Mouse (Mus musculus) midbrain, embryonic 11.5 days (tissue): ENCODE measurements around the gene Sync. TPM values are rescaled to one million over a fixed set of nuclear protein-coding genes. Genes with fewer than 3 reads are reported as not detected.
A peak's percentile ranks its signal among the peaks of the same experiment; 100 is the strongest.

Experiments
- ATAC-seq: fragments of 200-750 bp; cut with Nextera tagmentation; 2 replicates; pipeline ENCODE4 v1.8.0; 2017; ENCODE audit warnings: moderate TSS enrichment, moderate library complexity; ENCODE audit not compliant: low FRiP score
- DNase-seq: peaks from one replicate; pipeline ENCODE4 v3.0.0; 2015; ENCODE audit warnings: low spot score; ENCODE audit errors: missing footprints
- H3K27ac ChIP-seq: fragments of 300-500 bp; sonication (generic); 2 replicates; pipeline ENCODE4 v1.5.1; 2014; ENCODE audit warnings: low read depth, low read length
- H3K27me3 ChIP-seq: fragments of 300-500 bp; sonication (generic); 2 replicates; pipeline ENCODE4 v1.6.1; 2014; ENCODE audit warnings: mild to moderate bottlenecking, low read length, moderate library complexity, mixed read lengths; ENCODE audit not compliant: control insufficient read depth, insufficient read depth
- H3K36me3 ChIP-seq: fragments of 300-500 bp; sonication (generic); 2 replicates; pipeline ENCODE4 v1.6.1; 2014; ENCODE audit warnings: mild to moderate bottlenecking, low read length, moderate library complexity, mixed read lengths; ENCODE audit not compliant: control insufficient read depth, insufficient read depth
- H3K4me1 ChIP-seq: fragments of 300-500 bp; sonication (generic); 2 replicates; pipeline ENCODE4 v1.6.1; 2014; ENCODE audit warnings: low read length; ENCODE audit not compliant: control insufficient read depth, insufficient read depth
- H3K4me2 ChIP-seq: fragments of 300-500 bp; sonication (generic); 2 replicates; pipeline ENCODE4 v1.6.1; 2014; ENCODE audit warnings: mild to moderate bottlenecking, moderate library complexity
- H3K4me3 ChIP-seq: fragments of 300-500 bp; sonication (generic); 2 replicates; pipeline ENCODE4 v1.5.1; 2014; ENCODE audit warnings: low read depth, low read length
- H3K9ac ChIP-seq: fragments of 300-500 bp; sonication (generic); 2 replicates; pipeline ENCODE4 v1.6.1; 2014; ENCODE audit warnings: low read length
- H3K9me3 ChIP-seq: fragments of 300-500 bp; sonication (generic); 2 replicates; pipeline ENCODE4 v1.6.1; 2016; ENCODE audit warnings: low read length; ENCODE audit not compliant: control insufficient read depth
- WGBS: fragments of 180-500 bp; shearing (Covaris S2); extraction: QIAGEN DNeasy Blood & Tissue Kit; methylation state at CpG from one replicate; pipeline ENCODE4 v1.1.7; 2014; 5-methylcytosine and 5-hydroxymethylcytosine counted together
- polyA plus RNA-seq: library from polyadenylated mRNA; unstranded; fragments of >200 nt; fragmentation: Nextera tagmentation; extraction: Ambion mirVana; gene quantifications from 2 replicates; pipeline ENCODE4 v1.2.1, GENCODE M21; 2014

The Sync gene
- polyA plus RNA-seq, 1 experiment from 2014 or later: 0.53 TPM

DNA sequence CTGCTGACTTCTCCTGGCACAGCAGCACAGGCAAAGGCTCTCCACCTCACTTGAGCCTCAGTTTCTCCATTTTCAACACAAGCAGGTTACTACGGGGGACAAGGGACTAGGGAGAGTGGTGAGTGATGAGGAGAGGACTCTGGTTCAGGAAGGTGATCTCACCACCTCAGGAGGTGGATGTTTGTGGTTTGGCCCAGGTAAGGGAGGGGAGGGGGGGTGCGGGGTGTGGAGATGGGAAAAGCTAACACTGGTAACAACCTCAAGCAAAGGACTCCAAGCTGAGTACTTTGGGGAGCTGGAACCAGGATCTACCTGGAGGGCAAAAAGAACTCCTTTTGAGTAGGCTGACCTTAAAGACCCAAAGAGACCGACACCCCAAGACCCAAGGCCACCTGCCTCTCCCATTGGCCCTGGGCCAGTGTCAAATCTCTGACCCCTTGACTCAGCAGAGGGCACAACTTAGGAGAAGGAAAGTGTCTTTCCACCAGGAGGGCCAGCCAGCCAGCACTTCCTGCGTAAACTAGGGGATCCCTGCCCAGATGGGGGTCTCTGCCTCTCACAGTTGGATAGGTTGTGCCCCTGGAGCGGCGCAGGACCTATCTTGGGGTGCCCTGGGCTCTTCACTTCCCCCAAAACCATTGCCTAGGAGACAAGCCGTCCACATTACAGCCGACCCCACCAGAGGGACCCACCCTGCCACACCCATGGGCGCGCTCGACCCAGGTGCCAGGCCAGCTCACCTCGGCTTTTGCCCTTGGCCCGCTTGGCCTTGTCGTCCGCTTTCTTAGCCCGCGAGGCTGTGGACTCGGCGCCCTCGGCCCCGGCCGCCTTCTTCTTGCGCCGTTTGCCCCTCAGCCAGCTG lies 39.8 kb upstream of the Sync start:
- Histone ChIP-seq H3K9ac (peak overlapping the region; percentile 73), H3K4me2 (peak overlapping the region; percentile 98), H3K27me3 (peaks cover 44% of the 10 kb centered on the region), H3K27ac (no peak overlapping the region), H3K36me3 (no peaks in the 10 kb centered on the region), H3K9me3 (no peaks in the 10 kb centered on the region), H3K4me1 (peaks cover 24% of the 10 kb centered on the region), H3K4me3 (peak overlapping the region; percentile 59)
- WGBS: 10% methylated on average over 22 of the region's 24 CpGs
- no peak for DNase-seq
- no peak for ATAC-seq

GRCm38 (mm10) chr4:129248243-129248767 lies 39.1 kb upstream of the Sync start:
- Histone ChIP-seq H3K27me3 (peaks cover 44% of the 10 kb centered on the region), H3K4me1 (peaks cover 22% of the 10 kb centered on the region), H3K27ac (no peak overlapping the region), H3K9ac (peak overlapping the region; percentile 73), H3K36me3 (no peaks in the 10 kb centered on the region), H3K9me3 (no peaks in the 10 kb centered on the region), H3K4me2 (peak overlapping the region; percentile 98), H3K4me3 (peak overlapping the region; percentile 59)
- 1% methylated on average over 39 of the region's 74 CpGs for WGBS
- ATAC-seq (no peak), DNase-seq (no peak)

- DNase-seq (peak; percentile 90), ATAC-seq (no peak)
- Histone ChIP-seq H3K27ac (no peak overlapping the region), H3K4me2 (no peak overlapping the region), H3K27me3 (peaks cover 44% of the 10 kb centered on the region), H3K4me3 (no peak overlapping the region), H3K9me3 (no peaks in the 10 kb centered on the region), H3K4me1 (peaks cover 22% of the 10 kb centered on the region), H3K9ac (no peak overlapping the region), H3K36me3 (no peaks in the 10 kb centered on the region)
- 24% methylated on average over 7 of the region's 7 CpGs for WGBS
These were observed 38.1 kb upstream of the Sync start for GRCm38 (mm10) chr4:129249288-129249687.

DNA sequence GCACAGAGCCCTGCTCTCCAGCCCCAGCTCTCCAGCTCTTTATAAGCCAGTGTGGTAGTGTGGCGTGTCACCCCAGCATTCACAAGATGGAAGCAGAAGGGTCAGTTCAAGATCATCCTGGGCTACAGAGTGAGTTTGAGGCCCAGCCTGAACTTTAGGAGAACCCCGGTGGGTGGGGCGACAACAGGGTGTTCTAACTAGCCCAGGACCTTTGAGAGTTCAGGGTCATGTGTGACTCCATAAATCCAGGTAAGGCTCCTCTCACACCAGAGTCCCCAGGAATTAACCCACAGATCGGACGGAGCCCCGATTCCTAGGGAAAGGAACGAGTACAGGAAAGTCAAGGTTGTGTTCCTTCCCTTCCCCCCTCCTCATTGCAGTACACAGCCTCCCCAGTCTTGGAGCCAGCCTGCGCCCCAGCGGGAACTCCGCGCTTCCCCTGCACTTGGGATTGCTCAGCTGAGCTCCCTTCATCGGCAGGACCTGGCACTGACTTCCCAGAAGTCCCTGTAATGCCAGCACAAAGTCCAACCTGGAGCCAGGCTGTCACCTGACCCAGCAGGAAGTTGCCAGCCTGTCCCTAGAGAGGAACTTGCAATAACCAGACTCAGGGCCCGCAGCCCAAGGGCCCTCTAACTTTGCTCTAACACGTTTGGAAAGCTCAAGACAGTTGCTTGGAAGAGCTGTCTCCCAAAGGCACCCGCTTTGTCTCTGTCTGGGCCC lies 36.5 kb upstream of the Sync start:
- Histone ChIP-seq H3K36me3 (no peaks in the 10 kb centered on the region), H3K4me3 (no peak overlapping the region), H3K4me2 (peak overlapping the region; percentile 32), H3K27me3 (peaks cover 39% of the 10 kb centered on the region), H3K9ac (peak overlapping the region; percentile 2; the same call in 1 of the 2 replicates), H3K4me1 (peaks cover 22% of the 10 kb centered on the region), H3K9me3 (no peaks in the 10 kb centered on the region), H3K27ac (peak overlapping the region; percentile 2; the same call in 1 of the 2 replicates)
- no peak for DNase-seq
- ATAC-seq: peak; percentile 51
- WGBS: 13% methylated on average over 15 of the region's 15 CpGs

DNA sequence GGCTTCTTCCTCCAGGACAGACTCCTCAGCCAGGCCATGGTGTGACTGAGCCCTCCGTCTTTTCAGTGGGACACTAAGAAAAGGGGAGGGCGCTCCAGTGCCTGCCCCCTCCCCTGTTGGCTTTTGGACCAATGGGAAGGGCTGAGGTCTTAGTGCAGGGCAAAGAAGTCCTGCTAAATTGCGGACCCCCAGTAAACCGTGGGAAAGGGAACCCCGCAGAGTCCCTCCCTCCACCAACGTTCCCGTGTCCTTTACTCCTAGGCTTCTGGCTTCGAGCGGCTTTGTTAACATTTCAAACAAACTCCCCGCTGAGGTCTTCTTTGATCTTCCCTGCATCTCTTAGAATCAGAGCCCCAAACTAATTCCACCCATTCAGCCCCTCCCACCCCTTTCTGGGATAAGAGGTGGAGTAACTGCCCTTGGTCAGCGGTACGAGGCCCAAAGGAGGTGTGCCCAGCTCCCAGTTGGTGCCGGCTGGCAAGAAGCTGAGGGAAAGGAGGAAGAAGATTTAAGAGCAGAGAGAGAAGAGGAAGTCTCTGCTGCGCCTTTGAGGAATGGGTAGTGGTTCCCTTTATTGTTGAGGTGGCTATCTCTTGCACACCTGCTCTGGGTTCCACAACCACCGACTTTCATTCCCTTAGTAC lies 35.8 kb upstream of the Sync start:
- Histone ChIP-seq H3K27me3 (peaks cover 36% of the 10 kb centered on the region), H3K4me1 (peaks cover 26% of the 10 kb centered on the region), H3K36me3 (no peaks in the 10 kb centered on the region), H3K9ac (peak overlapping the region; percentile 10; the same call in 1 of the 2 replicates), H3K9me3 (no peaks in the 10 kb centered on the region), H3K4me3 (no peak overlapping the region), H3K4me2 (peak overlapping the region; percentile 32), H3K27ac (peak overlapping the region; percentile 2; the same call in 1 of the 2 replicates)
- peak; percentile 93 for DNase-seq
- ATAC-seq: peak; percentile 73
- under 1% methylated on average over 15 of the region's 15 CpGs for WGBS

GRCm38 (mm10) chr4:129252492-129252891 lies 34.9 kb upstream of the Sync start:
- DNase-seq: no peak
- no peak for ATAC-seq
- Histone ChIP-seq H3K27ac (no peak overlapping the region), H3K4me2 (no peak overlapping the region), H3K36me3 (no peaks in the 10 kb centered on the region), H3K4me1 (peaks cover 30% of the 10 kb centered on the region), H3K27me3 (peaks cover 27% of the 10 kb centered on the region), H3K9me3 (no peaks in the 10 kb centered on the region), H3K9ac (no peak overlapping the region), H3K4me3 (no peak overlapping the region)
- WGBS: 81% methylated on average over 2 of the region's 2 CpGs

DNA sequence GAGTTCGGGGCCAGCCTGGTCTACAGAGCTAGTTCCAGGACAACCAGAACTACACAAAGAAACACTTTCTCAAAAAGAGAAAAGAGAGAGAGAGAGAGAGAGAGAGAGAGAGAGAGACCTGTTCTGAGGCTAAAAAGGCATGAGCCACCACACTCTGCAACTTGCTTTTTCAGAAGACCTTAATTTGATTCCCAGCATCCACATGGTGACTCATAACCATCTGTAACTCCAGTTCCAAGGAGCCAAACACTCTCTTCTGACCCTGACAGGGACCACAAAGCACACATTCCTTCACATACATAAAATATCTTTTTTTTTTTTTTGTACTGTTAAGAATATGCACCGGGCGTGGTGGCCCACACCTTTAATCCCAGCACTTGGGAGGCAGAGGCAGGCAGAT lies 32.8 kb upstream of the Sync start:
- DNase-seq (no peak), ATAC-seq (no peak)
- Histone ChIP-seq H3K27ac (no peak overlapping the region), H3K4me1 (peaks cover 25% of the 10 kb centered on the region), H3K9ac (no peak overlapping the region), H3K36me3 (no peaks in the 10 kb centered on the region), H3K27me3 (peaks cover 9% of the 10 kb centered on the region; the same call in 1 of the 2 replicates), H3K4me2 (no peak overlapping the region), H3K4me3 (no peak overlapping the region), H3K9me3 (no peaks in the 10 kb centered on the region)
- 93% methylated on average over 3 of the region's 3 CpGs for WGBS

- WGBS: 28% methylated on average over 8 of the region's 8 CpGs
- DNase-seq (no peak), ATAC-seq (peak; percentile 46)
- no peak overlapping the region for H3K27ac ChIP-seq
- H3K4me1 ChIP-seq: peaks cover 17% of the 10 kb centered on the region
- no peak overlapping the region for H3K4me3 ChIP-seq
- no peaks in the 10 kb centered on the region for H3K27me3 ChIP-seq
- no peak overlapping the region for H3K9ac ChIP-seq
- H3K9me3 ChIP-seq: no peaks in the 10 kb centered on the region
- no peak overlapping the region for H3K4me2 ChIP-seq
- no peaks in the 10 kb centered on the region for H3K36me3 ChIP-seq
These were observed 30.7 kb upstream of the Sync start for GRCm38 (mm10) chr4:129256450-129257380.
